Comparison of ENCODE assay signal across 10 mouse cellular contexts in genomic region chr5:112288193-112289141, GRCm38 (mm10). TPM values are rescaled to one million over a fixed set of nuclear protein-coding genes. Genes with fewer than 3 reads are reported as not detected.
DNase-seq lines count a peak whose midpoint lies in the region; ATAC-seq and TF ChIP-seq lines count a peak whose summit lies in the region.
"Had no signal": no experiment of that assay in that cellular context is flagged by ENCODE, and none has a peak within 500 bp of the region (broad histone marks: within the 10 kb centered on the region; RNA-seq: fewer than 3 reads in every experiment).

No protein-coding gene starts in this region.

- peak; percentile 49 to 75 for DNase-seq in adrenal gland, adult (ENCODE audit: inconsistent age in 2 of 2, low spot score in 1 of 2)
- no peak for DNase-seq in adrenal gland, postnatal 14 days
- DNase-seq in left cerebral cortex, adult 2 months (ENCODE audit: extremely low spot score in 1 of 2, low spot score in 2 of 2), result no peak
- DNase-seq in left cerebral cortex, postnatal 36 days (ENCODE audit: low spot score in 2 of 2), result no peak
- peak; percentile 46 to 69 for DNase-seq in heart, postnatal 36 days
- peak; percentile 56 for DNase-seq in lung, postnatal 14 days
- no peak for DNase-seq in urinary bladder, adult 18-20 months (ENCODE audit: low spot score in 2 of 2)

- TF ChIP-seq CTCF in left cerebral cortex, adult 2 months (IDR thresholded peaks at IDR 0.05), result no peak

- no peak overlapping the region for H3K4me3 ChIP-seq in left cerebral cortex, adult 2 months
- H3K4me3 ChIP-seq: forebrain, embryonic 15.5 days had no signal

- intact Hi-C loops in left cerebral cortex, adult 2 months (cut with DNase I), result no loop called here
- intact Hi-C loops in left cerebral cortex, postnatal 36 days (cut with DNase I), result no loop called here
- intact Hi-C loops in heart, postnatal 36 days (cut with DNase I), result no loop called here

- no peak for ATAC-seq in megakaryocyte progenitor cell, adult 5-6 weeks (replicated peaks; ENCODE audit: poor library complexity)
- ATAC-seq: forebrain, embryonic 15.5 days had no signal

- H3K27ac ChIP-seq in left cerebral cortex, adult 2 months, result peak overlapping the region; percentile 41
- H3K27ac ChIP-seq: forebrain, embryonic 15.5 days had no signal

RNA-seq across cellular contexts. Expression of gene Tpst2, which starts 12.0 kb away (rescaled TPM):
- total RNA-seq in adrenal gland, postnatal 14 days (2021), result 161 and 186 TPM in 2 replicates
- 10 to 100 TPM; 37.5 to 41.9 TPM for total RNA-seq in left cerebral cortex, adult 2 months (2021)
- 10 to 100 TPM; 32.1 to 46.3 TPM for total RNA-seq in left cerebral cortex, postnatal 36 days (2021)
- 10 to 100 TPM; 39.1 to 42.0 TPM for total RNA-seq in heart, postnatal 36 days (2021)
- 22.6 and 29.6 TPM in 2 replicates for total RNA-seq in megakaryocyte progenitor cell, adult 5-6 weeks (2015)
- 31.4 and 45.3 TPM in 2 replicates for total RNA-seq in megakaryocyte progenitor cell, adult 5-6 weeks (2017)

RNA-seq across cellular contexts. Expression of gene Crybb1, which starts 32.9 kb away (rescaled TPM):
- 1.8 and 1.9 TPM in 2 replicates for total RNA-seq in adrenal gland, postnatal 14 days (2021)
- total RNA-seq in left cerebral cortex, adult 2 months (2021), result 1 to 10 TPM; 6.9 to 7.4 TPM
- 1 to 10 TPM; 7.1 to 10.0 TPM for total RNA-seq in left cerebral cortex, postnatal 36 days (2021)
- total RNA-seq in heart, postnatal 36 days (2021), result 1 to 10 TPM in 1 of 2 experiments, under 1 TPM in 1; 0.80 to 3.4 TPM
- not detected in 2 replicates for total RNA-seq in megakaryocyte progenitor cell, adult 5-6 weeks (2015)
- not detected in 2 replicates for total RNA-seq in megakaryocyte progenitor cell, adult 5-6 weeks (2017)
- total RNA-seq: hematopoietic stem cell, adult 5-6 weeks had no signal

RNA-seq across cellular contexts. Expression of gene Cryba4, which starts 36.1 kb away (rescaled TPM):
- total RNA-seq in adrenal gland, postnatal 14 days (2021), result 16.2 and 28.2 TPM in 2 replicates
- total RNA-seq in left cerebral cortex, adult 2 months (2021), result under 1 TPM in 1 of 2 experiments, not detected in 1; 0.49 TPM
- total RNA-seq in left cerebral cortex, postnatal 36 days (2021), result under 1 TPM; 0.59 to 0.95 TPM
- 1 to 10 TPM; 6.0 to 9.8 TPM for total RNA-seq in heart, postnatal 36 days (2021)
- not detected in 2 replicates for total RNA-seq in megakaryocyte progenitor cell, adult 5-6 weeks (2015)
- total RNA-seq in megakaryocyte progenitor cell, adult 5-6 weeks (2017), result not detected in 2 replicates
- total RNA-seq: hematopoietic stem cell, adult 5-6 weeks had no signal

RNA-seq across cellular contexts. Expression of gene Tfip11, which starts 37.7 kb away (rescaled TPM):
- 33.0 and 35.2 TPM in 2 replicates for total RNA-seq in adrenal gland, postnatal 14 days (2021)
- total RNA-seq in left cerebral cortex, adult 2 months (2021), result 10 to 100 TPM; 43.0 to 45.0 TPM
- total RNA-seq in left cerebral cortex, postnatal 36 days (2021), result 10 to 100 TPM; 44.4 to 46.8 TPM
- 10 to 100 TPM; 17.9 to 21.7 TPM for total RNA-seq in heart, postnatal 36 days (2021)
- total RNA-seq in megakaryocyte progenitor cell, adult 5-6 weeks (2015), result 12.9 and 16.2 TPM in 2 replicates
- 12.9 and 20.1 TPM in 2 replicates for total RNA-seq in megakaryocyte progenitor cell, adult 5-6 weeks (2017)

RNA-seq across cellular contexts. Expression of gene Srrd, which starts 54.4 kb away (rescaled TPM):
- 23.7 and 41.2 TPM in 2 replicates for total RNA-seq in adrenal gland, postnatal 14 days (2021)
- 10 to 100 TPM; 23.1 to 29.9 TPM for total RNA-seq in left cerebral cortex, adult 2 months (2021)
- total RNA-seq in left cerebral cortex, postnatal 36 days (2021), result 10 to 100 TPM; 26.5 to 29.7 TPM
- 1 to 10 TPM; 6.5 to 7.0 TPM for total RNA-seq in heart, postnatal 36 days (2021)
- total RNA-seq in megakaryocyte progenitor cell, adult 5-6 weeks (2015), result 33.7 and 40.2 TPM in 2 replicates
- total RNA-seq in megakaryocyte progenitor cell, adult 5-6 weeks (2017), result 15.1 and 18.5 TPM in 2 replicates

Comparison
In these comparisons a context has a peak if more than half of its experiments do, and no peak if none do; other contexts are left out.
1. DNase-seq: peak in adrenal gland, adult (2 of 2), heart, postnatal 36 days (2 of 2) and lung, postnatal 14 days (single experiment); none in adrenal gland, postnatal 14 days (single experiment), left cerebral cortex, adult 2 months (0 of 2), left cerebral cortex, postnatal 36 days (0 of 2) and urinary bladder, adult 18-20 months (0 of 2).